Mouse (Mus musculus): ENCODE data around the gene Foxk1. TPM values are rescaled to one million over a fixed set of nuclear protein-coding genes. Genes with fewer than 3 reads are reported as not detected.

Foxk1 gene
- polyA plus RNA-seq, 1 experiment from 2014 or later = 1.9 TPM

DNA sequence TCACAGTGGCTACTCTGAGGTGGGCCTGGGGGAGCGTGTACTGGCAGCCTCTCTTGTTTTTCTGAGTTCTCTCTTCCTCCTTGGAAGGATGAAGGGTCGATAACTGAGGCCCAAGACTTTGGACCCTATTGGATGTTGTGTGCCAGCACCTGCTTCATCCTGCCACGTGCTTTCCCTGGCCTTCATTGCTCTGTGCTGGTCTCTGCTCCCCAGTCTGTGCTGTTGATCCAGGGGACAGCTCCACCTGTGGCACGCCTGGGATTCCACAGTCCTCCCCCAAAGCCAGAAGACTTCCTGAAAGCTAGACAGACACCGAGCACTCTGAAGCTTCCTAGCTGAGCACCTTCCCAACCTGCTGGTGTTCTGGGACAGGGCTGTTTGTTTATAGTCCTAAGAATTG, 20.6 kb downstream of the Foxk1 start:
- no peak overlapping the region for H3K9ac ChIP-seq (ENCODE audit: low read depth, low read length)
- no peaks in the 10 kb centered on the region for H3K9me3 ChIP-seq (ENCODE audit: control insufficient read depth, low read length)
- H3K27ac ChIP-seq (ENCODE audit: low read length) = peak overlapping the region; percentile 34; the same call in 1 of the 2 replicates
- WGBS = 65% methylated on average over 5 of the region's 5 CpGs
- H3K4me2 ChIP-seq (ENCODE audit: low read depth, low read length) = no peak overlapping the region
- peaks cover 53% of the 10 kb centered on the region for H3K4me1 ChIP-seq (ENCODE audit: control insufficient read depth, insufficient read depth, low read length)
- peak; percentile 75 for ATAC-seq
- no peaks in the 10 kb centered on the region for H3K27me3 ChIP-seq (replicated peaks; ENCODE audit: control insufficient read depth, insufficient read depth, low read length)
- peaks cover 5% of the 10 kb centered on the region; the same call in 1 of the 2 replicates for H3K36me3 ChIP-seq (ENCODE audit: control insufficient read depth, insufficient read depth, low read length)
- H3K4me3 ChIP-seq (ENCODE audit: low read length) = no peak overlapping the region

- Histone ChIP-seq H3K4me3 (ENCODE audit: low read length) (no peak overlapping the region), H3K4me2 (ENCODE audit: low read depth, low read length) (no peak overlapping the region), H3K27ac (ENCODE audit: low read length) (no peak overlapping the region), H3K9me3 (ENCODE audit: control insufficient read depth, low read length) (no peaks in the 10 kb centered on the region), H3K36me3 (ENCODE audit: control insufficient read depth, insufficient read depth, low read length) (peaks cover 5% of the 10 kb centered on the region; the same call in 1 of the 2 replicates), H3K4me1 (ENCODE audit: control insufficient read depth, insufficient read depth, low read length) (peaks cover 48% of the 10 kb centered on the region), H3K9ac (ENCODE audit: low read depth, low read length) (no peak overlapping the region), H3K27me3 (replicated peaks; ENCODE audit: control insufficient read depth, insufficient read depth, low read length) (no peaks in the 10 kb centered on the region)
- WGBS = 86% methylated on average over 10 of the region's 10 CpGs
- no peak for ATAC-seq
Observed at GRCm38 (mm10) chr5:142423141-142423540, 21.8 kb downstream of the Foxk1 start.

GRCm38 (mm10) chr5:142423701-142424100, 22.4 kb downstream of the Foxk1 start:
- H3K9ac ChIP-seq (ENCODE audit: low read depth, low read length) = no peak overlapping the region; the same call in 1 of the 2 replicates
- H3K36me3 ChIP-seq (ENCODE audit: control insufficient read depth, insufficient read depth, low read length) = peaks cover 5% of the 10 kb centered on the region; the same call in 1 of the 2 replicates
- no peak overlapping the region for H3K4me2 ChIP-seq (ENCODE audit: low read depth, low read length)
- 64% methylated on average over 3 of the region's 3 CpGs for WGBS
- H3K27me3 ChIP-seq (replicated peaks; ENCODE audit: control insufficient read depth, insufficient read depth, low read length) = no peaks in the 10 kb centered on the region
- no peak overlapping the region for H3K4me3 ChIP-seq (ENCODE audit: low read length)
- peaks cover 48% of the 10 kb centered on the region for H3K4me1 ChIP-seq (ENCODE audit: control insufficient read depth, insufficient read depth, low read length)
- peak overlapping the region; percentile 92; the same call in 1 of the 2 replicates for H3K27ac ChIP-seq (ENCODE audit: low read length)
- H3K9me3 ChIP-seq (ENCODE audit: control insufficient read depth, low read length) = no peaks in the 10 kb centered on the region
- ATAC-seq = no peak

GRCm38 (mm10) chr5:142424627-142425349, 23.5 kb downstream of the Foxk1 start:
- Histone ChIP-seq H3K4me1 (ENCODE audit: control insufficient read depth, insufficient read depth, low read length) (peaks cover 48% of the 10 kb centered on the region), H3K27ac (ENCODE audit: low read length) (peak overlapping the region; percentile 92), H3K36me3 (ENCODE audit: control insufficient read depth, insufficient read depth, low read length) (peaks cover under 1% of the 10 kb centered on the region; the same call in 1 of the 2 replicates), H3K9ac (ENCODE audit: low read depth, low read length) (peak overlapping the region; percentile 34), H3K9me3 (ENCODE audit: control insufficient read depth, low read length) (no peaks in the 10 kb centered on the region), H3K27me3 (replicated peaks; ENCODE audit: control insufficient read depth, insufficient read depth, low read length) (no peaks in the 10 kb centered on the region), H3K4me3 (ENCODE audit: low read length) (peak overlapping the region; percentile 26), H3K4me2 (ENCODE audit: low read depth, low read length) (peak overlapping the region; percentile 38)
- peak; percentile 77 for ATAC-seq
- WGBS = 27% methylated on average over 13 of the region's 13 CpGs

GRCm38 (mm10) chr5:142426476-142426875, 25.2 kb downstream of the Foxk1 start:
- H3K9ac ChIP-seq (ENCODE audit: low read depth, low read length) = no peak overlapping the region
- H3K27ac ChIP-seq (ENCODE audit: low read length) = peak overlapping the region; percentile 92
- H3K36me3 ChIP-seq (ENCODE audit: control insufficient read depth, insufficient read depth, low read length) = no peaks in the 10 kb centered on the region
- ATAC-seq = no peak
- H3K4me3 ChIP-seq (ENCODE audit: low read length) = no peak overlapping the region
- H3K9me3 ChIP-seq (ENCODE audit: control insufficient read depth, low read length) = no peaks in the 10 kb centered on the region
- WGBS = 94% methylated on average over 2 of the region's 2 CpGs
- H3K27me3 ChIP-seq (replicated peaks; ENCODE audit: control insufficient read depth, insufficient read depth, low read length) = no peaks in the 10 kb centered on the region
- no peak overlapping the region for H3K4me2 ChIP-seq (ENCODE audit: low read depth, low read length)
- peaks cover 41% of the 10 kb centered on the region for H3K4me1 ChIP-seq (ENCODE audit: control insufficient read depth, insufficient read depth, low read length)

GRCm38 (mm10) chr5:142427876-142428275, 26.6 kb downstream of the Foxk1 start:
- Histone ChIP-seq H3K27me3 (replicated peaks; ENCODE audit: control insufficient read depth, insufficient read depth, low read length) (no peaks in the 10 kb centered on the region), H3K4me1 (ENCODE audit: control insufficient read depth, insufficient read depth, low read length) (peaks cover 41% of the 10 kb centered on the region), H3K36me3 (ENCODE audit: control insufficient read depth, insufficient read depth, low read length) (no peaks in the 10 kb centered on the region), H3K4me2 (ENCODE audit: low read depth, low read length) (no peak overlapping the region), H3K4me3 (ENCODE audit: low read length) (no peak overlapping the region), H3K9ac (ENCODE audit: low read depth, low read length) (no peak overlapping the region), H3K27ac (ENCODE audit: low read length) (peak overlapping the region; percentile 27; the same call in 1 of the 2 replicates), H3K9me3 (ENCODE audit: control insufficient read depth, low read length) (no peaks in the 10 kb centered on the region)
- no peak for ATAC-seq
- 68% methylated on average over 10 of the region's 10 CpGs for WGBS

DNA sequence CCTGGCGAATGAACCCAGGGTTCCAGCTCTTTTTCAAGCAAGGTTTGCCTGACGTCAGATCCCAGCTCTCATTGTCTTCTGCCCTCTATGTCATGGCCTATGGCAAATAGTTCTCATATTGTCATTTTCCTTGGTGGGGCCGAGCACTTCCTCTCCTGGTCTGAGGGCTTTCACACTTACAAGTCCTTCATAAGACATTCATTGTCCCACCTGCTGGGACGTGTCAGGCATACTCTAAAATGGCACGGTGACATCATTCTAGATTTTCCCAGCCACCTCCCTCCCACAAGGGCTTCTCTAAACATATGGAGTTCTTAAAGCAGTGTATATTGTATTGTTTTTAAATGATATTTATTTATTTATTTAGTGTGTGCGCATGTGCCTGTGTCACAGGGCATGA, 27.4 kb downstream of the Foxk1 start:
- no peak overlapping the region for H3K4me3 ChIP-seq (ENCODE audit: low read length)
- no peak overlapping the region for H3K4me2 ChIP-seq (ENCODE audit: low read depth, low read length)
- no peaks in the 10 kb centered on the region for H3K27me3 ChIP-seq (replicated peaks; ENCODE audit: control insufficient read depth, insufficient read depth, low read length)
- 83% methylated on average over 6 of the region's 6 CpGs for WGBS
- no peak overlapping the region for H3K27ac ChIP-seq (ENCODE audit: low read length)
- no peak overlapping the region for H3K9ac ChIP-seq (ENCODE audit: low read depth, low read length)
- no peaks in the 10 kb centered on the region for H3K36me3 ChIP-seq (ENCODE audit: control insufficient read depth, insufficient read depth, low read length)
- no peak for ATAC-seq
- H3K9me3 ChIP-seq (ENCODE audit: control insufficient read depth, low read length) = no peaks in the 10 kb centered on the region
- peaks cover 41% of the 10 kb centered on the region for H3K4me1 ChIP-seq (ENCODE audit: control insufficient read depth, insufficient read depth, low read length)

DNA sequence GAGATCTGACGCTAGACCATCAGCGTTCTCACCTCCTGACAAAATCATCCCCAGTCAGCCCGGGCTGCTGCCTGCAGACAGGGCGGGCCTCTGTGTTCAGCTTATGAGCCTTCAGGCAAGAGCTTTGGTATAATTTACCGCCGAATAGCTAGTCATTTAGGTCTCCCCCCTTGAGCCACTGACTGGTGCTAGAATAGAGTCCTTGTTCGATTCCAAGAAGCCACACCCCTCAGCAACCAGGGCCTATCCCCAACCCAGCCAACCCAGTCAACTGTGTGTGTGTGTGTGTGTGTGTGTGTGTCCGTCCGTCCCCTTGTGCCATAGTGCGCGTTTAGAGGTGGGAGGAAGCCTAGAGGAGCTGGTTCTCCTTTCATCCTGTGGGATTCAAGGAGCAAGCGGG, 29.7 kb downstream of the Foxk1 start:
- H3K4me3 ChIP-seq (ENCODE audit: low read length) = no peak overlapping the region
- H3K27ac ChIP-seq (ENCODE audit: low read length) = no peak overlapping the region; the same call in 1 of the 2 replicates
- peaks cover 11% of the 10 kb centered on the region for H3K36me3 ChIP-seq (ENCODE audit: control insufficient read depth, insufficient read depth, low read length)
- no peak for ATAC-seq
- peaks cover 18% of the 10 kb centered on the region for H3K4me1 ChIP-seq (ENCODE audit: control insufficient read depth, insufficient read depth, low read length)
- no peak overlapping the region for H3K4me2 ChIP-seq (ENCODE audit: low read depth, low read length)
- H3K9me3 ChIP-seq (ENCODE audit: control insufficient read depth, low read length) = no peaks in the 10 kb centered on the region
- no peaks in the 10 kb centered on the region for H3K27me3 ChIP-seq (replicated peaks; ENCODE audit: control insufficient read depth, insufficient read depth, low read length)
- no peak overlapping the region for H3K9ac ChIP-seq (ENCODE audit: low read depth, low read length)
- 74% methylated on average over 12 of the region's 12 CpGs for WGBS

DNA sequence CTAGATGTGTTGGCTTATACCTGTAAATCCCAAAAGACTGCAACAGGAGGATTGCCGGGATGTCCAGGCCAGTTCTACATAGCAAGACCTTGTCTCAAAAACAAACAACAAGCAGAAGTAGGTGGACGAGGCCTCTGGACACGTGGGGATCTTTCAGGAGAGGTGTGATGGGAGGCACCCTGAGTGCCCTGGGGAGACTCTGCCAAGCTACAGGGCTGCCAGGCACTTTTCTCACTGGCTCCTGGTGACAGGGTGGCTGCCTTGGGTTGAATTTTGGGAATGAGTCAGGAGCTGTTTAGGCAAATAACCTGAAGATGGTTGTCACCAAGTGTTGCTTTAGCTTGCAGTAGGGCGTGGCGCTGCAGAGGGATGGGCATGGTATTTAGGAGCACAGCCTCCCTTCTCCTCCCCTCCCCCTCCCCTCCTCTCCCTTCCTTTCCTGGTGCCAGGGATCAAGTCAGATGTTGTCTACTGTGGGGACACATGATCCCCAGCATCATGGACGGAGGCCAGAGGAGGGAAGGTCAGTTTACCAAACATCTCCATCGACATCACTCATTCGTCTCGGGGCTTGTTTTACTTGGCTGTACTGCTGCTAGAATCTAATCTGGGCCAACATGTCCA, 30.6 kb downstream of the Foxk1 start:
- H3K27ac ChIP-seq (ENCODE audit: low read length) = no peak overlapping the region
- peaks cover 12% of the 10 kb centered on the region for H3K4me1 ChIP-seq (ENCODE audit: control insufficient read depth, insufficient read depth, low read length)
- no peaks in the 10 kb centered on the region for H3K27me3 ChIP-seq (replicated peaks; ENCODE audit: control insufficient read depth, insufficient read depth, low read length)
- 68% methylated on average over 9 of the region's 9 CpGs for WGBS
- H3K4me2 ChIP-seq (ENCODE audit: low read depth, low read length) = no peak overlapping the region
- H3K36me3 ChIP-seq (ENCODE audit: control insufficient read depth, insufficient read depth, low read length) = peaks cover 14% of the 10 kb centered on the region
- no peak overlapping the region for H3K9ac ChIP-seq (ENCODE audit: low read depth, low read length)
- no peaks in the 10 kb centered on the region for H3K9me3 ChIP-seq (ENCODE audit: control insufficient read depth, low read length)
- ATAC-seq = no peak
- no peak overlapping the region for H3K4me3 ChIP-seq (ENCODE audit: low read length)
